ENCODE assay signal across 14 mouse cellular contexts in the genomic region with DNA sequence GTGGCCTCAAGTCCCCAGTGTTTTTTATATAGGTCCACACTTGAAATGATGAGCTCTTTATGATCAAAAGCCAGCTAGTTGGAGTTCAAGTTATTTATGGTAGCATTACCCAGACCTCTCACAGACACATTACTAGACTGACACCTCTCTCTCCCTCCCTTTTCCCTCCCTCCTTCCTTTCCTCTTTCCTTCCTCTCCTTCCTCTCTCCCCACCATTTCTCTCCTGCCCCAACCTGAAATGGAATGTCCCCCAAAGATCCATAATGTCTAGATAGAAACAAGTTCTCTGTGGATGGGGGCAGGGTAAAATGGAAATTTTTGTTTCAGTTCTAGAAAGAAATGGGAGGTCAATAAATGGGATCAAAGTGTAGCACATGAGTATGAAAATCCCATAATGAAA. TPM values are rescaled to one million over a fixed set of nuclear protein-coding genes. Genes with fewer than 3 reads are reported as not detected.
"Had no signal": no experiment of that assay in that cellular context is flagged by ENCODE, and none has a peak within 500 bp of the region (broad histone marks: within the 10 kb centered on the region; RNA-seq: fewer than 3 reads in every experiment).

A gene (minus strand): TSS at position 101 of the 400 bp plus-strand sequence.

- DNase-seq: kidney, adult 2 months; kidney, postnatal 10 days; kidney, postnatal 36 days; liver; lung, postnatal 10 days; right cerebral cortex, adult 18-20 months; right cerebral cortex, postnatal 14 days; right cerebral cortex, postnatal 4 days; spleen, adult 18-20 months; thymus, postnatal 25 days had no signal

- ATAC-seq: liver, embryonic 12.5 days; midbrain, embryonic 13.5 days; midbrain, embryonic 16.5 days had no signal

RNA-seq across cellular contexts. Expression of the gene that starts here (rescaled TPM):
- total RNA-seq: left cerebral cortex, postnatal 25 days had no signal
